Mouse (Mus musculus): ENCODE results near the gene Cdyl. TPM values are rescaled to one million over a fixed set of nuclear protein-coding genes. Genes with fewer than 3 reads are reported as not detected.
A peak's percentile ranks its signal among the peaks of the same experiment; 100 is the strongest.

The Cdyl gene
- polyA plus RNA-seq (2015; fragmentation: Nextera tagmentation; extraction: Ambion mirVana): 6.1 and 8.2 TPM in 2 replicates

- Histone ChIP-seq H3K4me1 (ENCODE audit: insufficient read depth, low read length) (no peaks in the 10 kb centered on the region), H3K9ac (replicated peaks; ENCODE audit: low read length) (no peak within 1 kb of the TSS), H3K27ac (ENCODE audit: low read length) (no peak within 1 kb of the TSS), H3K27me3 (ENCODE audit: insufficient read depth, low read length) (no peaks in the 10 kb centered on the region), H3K4me2 (replicated peaks; ENCODE audit: low read depth, low read length) (no peak within 1 kb of the TSS), H3K9me3 (ENCODE audit: low read length) (no peaks in the 10 kb centered on the region), H3K36me3 (ENCODE audit: insufficient read depth, low read length) (no peaks in the 10 kb centered on the region), H3K4me3 (ENCODE audit: low read length) (no peak within 1 kb of the TSS)
- WGBS: 48% methylated on average over 4 of the region's 4 CpGs
- ATAC-seq (ENCODE audit: low FRiP score, low TSS enrichment): peak; percentile 82
Observed at GRCm38 (mm10) chr13:35659406-35659985, at the start of gene Cdyl. Gene Cdyl, plus strand, starts transcription at chr13:35659833.

DNA sequence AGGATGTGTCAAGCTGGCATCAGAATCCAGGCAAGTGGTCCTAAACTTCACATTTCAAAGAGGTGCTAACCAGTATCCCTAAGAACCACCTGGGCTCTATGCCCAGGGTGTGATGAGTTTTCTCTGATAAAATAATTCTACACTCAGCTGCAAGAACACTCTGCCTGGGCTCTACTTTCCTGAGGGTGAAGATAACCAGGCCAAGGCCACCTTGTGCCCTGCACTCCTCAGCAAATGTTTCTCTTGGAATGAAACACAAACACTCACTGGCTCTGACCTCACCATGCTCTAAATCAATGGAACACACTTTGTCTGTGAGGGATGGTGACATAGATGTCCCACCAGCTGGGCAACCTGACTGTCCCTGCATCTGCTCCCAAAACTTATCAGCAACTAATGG, 48.9 kb upstream of the Cdyl start:
- ATAC-seq (ENCODE audit: low FRiP score, low TSS enrichment): no peak

GRCm38 (mm10) chr13:35612506-35612905, 47.1 kb upstream of the Cdyl start:
- Histone ChIP-seq H3K4me1 (ENCODE audit: insufficient read depth, low read length) (no peaks in the 10 kb centered on the region), H3K4me3 (ENCODE audit: low read length) (no peak overlapping the region), H3K27ac (ENCODE audit: low read length) (no peak overlapping the region), H3K27me3 (ENCODE audit: insufficient read depth, low read length) (no peaks in the 10 kb centered on the region), H3K36me3 (ENCODE audit: insufficient read depth, low read length) (no peaks in the 10 kb centered on the region), H3K4me2 (replicated peaks; ENCODE audit: low read depth, low read length) (no peak overlapping the region), H3K9me3 (ENCODE audit: low read length) (no peaks in the 10 kb centered on the region), H3K9ac (replicated peaks; ENCODE audit: low read length) (no peak overlapping the region)
- no peak for ATAC-seq (ENCODE audit: low FRiP score, low TSS enrichment)
- 96% methylated on average over 1 of the region's 1 CpGs for WGBS

More for the DNA sequence above, 48.9 kb upstream of the Cdyl start:
- Histone ChIP-seq H3K9ac (replicated peaks; ENCODE audit: low read length) (no peak overlapping the region), H3K4me2 (replicated peaks; ENCODE audit: low read depth, low read length) (no peak overlapping the region), H3K36me3 (ENCODE audit: insufficient read depth, low read length) (no peaks in the 10 kb centered on the region), H3K9me3 (ENCODE audit: low read length) (no peaks in the 10 kb centered on the region), H3K27ac (ENCODE audit: low read length) (no peak overlapping the region), H3K4me1 (ENCODE audit: insufficient read depth, low read length) (no peaks in the 10 kb centered on the region), H3K4me3 (ENCODE audit: low read length) (no peak overlapping the region), H3K27me3 (ENCODE audit: insufficient read depth, low read length) (no peaks in the 10 kb centered on the region)

DNA sequence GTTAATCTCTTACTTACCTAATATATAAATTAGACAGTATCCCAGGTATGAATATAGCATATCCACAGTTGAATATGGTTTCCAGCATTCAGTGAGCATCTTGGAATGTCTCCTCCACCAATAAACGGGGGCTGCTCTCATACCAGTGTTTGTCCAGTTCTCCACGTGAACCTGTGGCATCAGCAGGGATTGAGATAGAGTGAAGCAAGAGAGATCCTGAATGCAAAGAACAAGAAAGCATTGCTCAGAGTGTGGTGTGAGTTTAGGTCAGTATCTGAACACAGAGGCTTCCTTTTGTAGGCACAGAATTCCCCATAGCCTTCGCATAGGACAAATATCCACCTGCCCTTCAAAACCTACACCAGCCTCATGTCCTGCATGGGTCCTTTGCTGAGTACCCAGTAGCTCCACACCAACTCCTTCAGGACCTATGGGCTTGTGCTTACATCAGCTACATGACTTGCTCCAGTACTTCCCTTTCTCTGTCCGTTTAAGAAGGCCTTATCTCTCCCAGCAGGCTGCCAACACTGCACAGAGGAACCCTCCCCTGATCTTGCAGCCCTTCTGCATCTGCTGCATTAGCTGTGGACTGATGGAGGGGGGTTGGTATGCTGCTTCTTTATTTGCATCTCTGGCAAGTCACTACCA, 44.7 kb upstream of the Cdyl start:
- Histone ChIP-seq H3K36me3 (ENCODE audit: insufficient read depth, low read length) (no peaks in the 10 kb centered on the region), H3K4me2 (replicated peaks; ENCODE audit: low read depth, low read length) (no peak overlapping the region), H3K27ac (ENCODE audit: low read length) (no peak overlapping the region), H3K4me3 (ENCODE audit: low read length) (no peak overlapping the region), H3K9me3 (ENCODE audit: low read length) (no peaks in the 10 kb centered on the region), H3K27me3 (ENCODE audit: insufficient read depth, low read length) (no peaks in the 10 kb centered on the region), H3K9ac (replicated peaks; ENCODE audit: low read length) (no peak overlapping the region), H3K4me1 (ENCODE audit: insufficient read depth, low read length) (no peaks in the 10 kb centered on the region)
- no peak for ATAC-seq (ENCODE audit: low FRiP score, low TSS enrichment)
- WGBS: 81% methylated on average over 4 of the region's 4 CpGs

GRCm38 (mm10) chr13:35616524-35617099, 43.0 kb upstream of the Cdyl start:
- 72% methylated on average over 4 of the region's 4 CpGs for WGBS
- no peak for ATAC-seq (ENCODE audit: low FRiP score, low TSS enrichment)
- Histone ChIP-seq H3K4me2 (replicated peaks; ENCODE audit: low read depth, low read length) (no peak overlapping the region), H3K27me3 (ENCODE audit: insufficient read depth, low read length) (no peaks in the 10 kb centered on the region), H3K9me3 (ENCODE audit: low read length) (no peaks in the 10 kb centered on the region), H3K9ac (replicated peaks; ENCODE audit: low read length) (no peak overlapping the region), H3K36me3 (ENCODE audit: insufficient read depth, low read length) (no peaks in the 10 kb centered on the region), H3K4me1 (ENCODE audit: insufficient read depth, low read length) (no peaks in the 10 kb centered on the region), H3K4me3 (ENCODE audit: low read length) (no peak overlapping the region), H3K27ac (ENCODE audit: low read length) (no peak overlapping the region)

GRCm38 (mm10) chr13:35619356-35619755, 40.3 kb upstream of the Cdyl start:
- no peaks in the 10 kb centered on the region for H3K36me3 ChIP-seq (ENCODE audit: insufficient read depth, low read length)
- no peak overlapping the region for H3K4me2 ChIP-seq (replicated peaks; ENCODE audit: low read depth, low read length)
- 96% methylated on average over 2 of the region's 2 CpGs for WGBS
- no peaks in the 10 kb centered on the region for H3K4me1 ChIP-seq (ENCODE audit: insufficient read depth, low read length)
- no peaks in the 10 kb centered on the region for H3K9me3 ChIP-seq (ENCODE audit: low read length)
- no peak overlapping the region for H3K4me3 ChIP-seq (ENCODE audit: low read length)
- no peak for ATAC-seq (ENCODE audit: low FRiP score, low TSS enrichment)
- H3K27ac ChIP-seq (ENCODE audit: low read length): no peak overlapping the region
- no peaks in the 10 kb centered on the region for H3K27me3 ChIP-seq (ENCODE audit: insufficient read depth, low read length)
- H3K9ac ChIP-seq (replicated peaks; ENCODE audit: low read length): no peak overlapping the region

DNA sequence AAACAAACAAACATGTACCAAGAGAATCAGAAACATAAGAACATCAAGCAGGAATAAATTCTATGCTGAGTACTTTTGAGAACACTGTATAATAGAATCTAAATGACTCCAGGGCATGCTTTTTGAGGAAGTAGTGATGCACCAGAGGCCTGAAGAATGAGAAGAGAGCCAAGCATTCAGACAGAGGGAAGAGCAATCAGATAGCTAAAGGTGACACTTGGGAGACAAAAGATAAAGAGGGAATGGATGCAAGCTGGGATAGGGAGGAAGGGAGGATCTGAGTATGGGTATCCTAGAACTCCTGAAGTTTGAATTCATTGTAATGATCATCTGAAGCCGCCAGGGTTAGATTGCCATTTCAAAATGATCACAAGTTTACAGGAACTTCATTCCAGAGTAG, 38.9 kb upstream of the Cdyl start:
- H3K36me3 ChIP-seq (ENCODE audit: insufficient read depth, low read length): no peaks in the 10 kb centered on the region
- ATAC-seq (ENCODE audit: low FRiP score, low TSS enrichment): no peak
- no peak overlapping the region for H3K4me3 ChIP-seq (ENCODE audit: low read length)
- H3K4me1 ChIP-seq (ENCODE audit: insufficient read depth, low read length): no peaks in the 10 kb centered on the region
- H3K9ac ChIP-seq (replicated peaks; ENCODE audit: low read length): no peak overlapping the region
- H3K27me3 ChIP-seq (ENCODE audit: insufficient read depth, low read length): no peaks in the 10 kb centered on the region
- 63% methylated on average over 1 of the region's 1 CpGs for WGBS
- no peak overlapping the region for H3K27ac ChIP-seq (ENCODE audit: low read length)
- H3K4me2 ChIP-seq (replicated peaks; ENCODE audit: low read depth, low read length): no peak overlapping the region
- H3K9me3 ChIP-seq (ENCODE audit: low read length): 0 out of 2 replicates have a peak, but pooled peaks cover 2% of the 10 kb centered on the region

- Histone ChIP-seq H3K27ac (ENCODE audit: low read length) (no peak overlapping the region), H3K4me2 (replicated peaks; ENCODE audit: low read depth, low read length) (no peak overlapping the region), H3K27me3 (ENCODE audit: insufficient read depth, low read length) (no peaks in the 10 kb centered on the region), H3K4me3 (ENCODE audit: low read length) (no peak overlapping the region), H3K4me1 (ENCODE audit: insufficient read depth, low read length) (no peaks in the 10 kb centered on the region), H3K9ac (replicated peaks; ENCODE audit: low read length) (no peak overlapping the region), H3K36me3 (ENCODE audit: insufficient read depth, low read length) (no peaks in the 10 kb centered on the region), H3K9me3 (ENCODE audit: low read length) (0 out of 2 replicates have a peak, but pooled peaks cover 2% of the 10 kb centered on the region)
- WGBS: 76% methylated on average over 3 of the region's 3 CpGs
- ATAC-seq (ENCODE audit: low FRiP score, low TSS enrichment): no peak
Observed at GRCm38 (mm10) chr13:35624831-35625230, 34.8 kb upstream of the Cdyl start.

DNA sequence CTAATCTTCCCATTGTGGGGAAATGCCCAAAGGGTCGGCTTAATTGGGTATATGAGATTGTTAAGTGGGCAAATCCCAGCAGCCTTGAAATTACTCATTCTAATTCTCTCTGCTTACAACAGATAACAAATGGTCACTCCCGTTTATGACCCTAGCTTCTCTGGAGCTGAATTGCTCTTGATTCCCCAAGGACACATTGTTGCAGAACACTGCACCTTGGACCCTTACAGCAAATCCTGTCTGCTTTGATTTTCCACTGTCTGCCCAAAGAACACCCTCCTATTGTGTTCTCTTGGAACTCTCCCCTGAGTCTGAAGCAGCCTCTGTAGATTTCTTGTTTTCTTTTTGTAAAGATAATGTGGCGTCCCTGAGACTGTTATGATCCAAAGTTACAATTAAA, 34.1 kb upstream of the Cdyl start:
- H3K27me3 ChIP-seq (ENCODE audit: insufficient read depth, low read length): no peaks in the 10 kb centered on the region
- H3K27ac ChIP-seq (ENCODE audit: low read length): no peak overlapping the region
- no peak overlapping the region for H3K4me3 ChIP-seq (ENCODE audit: low read length)
- no peaks in the 10 kb centered on the region for H3K36me3 ChIP-seq (ENCODE audit: insufficient read depth, low read length)
- no peak overlapping the region for H3K9ac ChIP-seq (replicated peaks; ENCODE audit: low read length)
- H3K4me1 ChIP-seq (ENCODE audit: insufficient read depth, low read length): no peaks in the 10 kb centered on the region
- no peak overlapping the region for H3K4me2 ChIP-seq (replicated peaks; ENCODE audit: low read depth, low read length)
- H3K9me3 ChIP-seq (ENCODE audit: low read length): 0 out of 2 replicates have a peak, but pooled peaks cover 2% of the 10 kb centered on the region
- ATAC-seq (ENCODE audit: low FRiP score, low TSS enrichment): no peak
- 37% methylated on average over 3 of the region's 3 CpGs for WGBS

DNA sequence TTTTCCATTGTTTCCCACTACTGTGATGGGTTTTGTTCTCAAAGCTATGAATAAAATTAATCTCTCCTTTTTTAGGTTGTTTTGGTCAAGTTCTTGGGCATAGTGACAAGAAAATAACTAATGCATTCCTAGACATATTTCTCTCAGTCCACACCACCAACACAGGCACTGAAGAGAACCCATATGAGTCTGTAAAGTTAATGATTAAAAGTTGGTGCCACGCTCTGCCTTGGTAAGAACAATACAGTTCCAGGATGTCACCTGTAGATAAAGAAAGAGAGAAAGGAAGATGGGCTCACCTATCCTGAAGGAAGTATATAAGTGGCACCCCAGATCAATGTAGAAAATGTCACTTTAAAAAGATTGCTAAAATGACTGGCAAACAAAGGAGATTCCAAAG, 32.3 kb upstream of the Cdyl start:
- no peak for ATAC-seq (ENCODE audit: low FRiP score, low TSS enrichment)
- Histone ChIP-seq H3K9ac (replicated peaks; ENCODE audit: low read length) (no peak overlapping the region), H3K27ac (ENCODE audit: low read length) (no peak overlapping the region), H3K36me3 (ENCODE audit: insufficient read depth, low read length) (no peaks in the 10 kb centered on the region), H3K4me1 (ENCODE audit: insufficient read depth, low read length) (no peaks in the 10 kb centered on the region), H3K27me3 (ENCODE audit: insufficient read depth, low read length) (no peaks in the 10 kb centered on the region), H3K4me2 (replicated peaks; ENCODE audit: low read depth, low read length) (no peak overlapping the region), H3K4me3 (ENCODE audit: low read length) (no peak overlapping the region), H3K9me3 (ENCODE audit: low read length) (0 out of 2 replicates have a peak, but pooled peaks cover 2% of the 10 kb centered on the region)
- 72% methylated on average over 1 of the region's 1 CpGs for WGBS
